Mouse (Mus musculus) neural tube, embryonic 14.5 days (tissue): ENCODE data around the gene Crybg3. TPM values are rescaled to one million over a fixed set of nuclear protein-coding genes. Genes with fewer than 3 reads are reported as not detected.

Source experiments
- ATAC-seq: fragments of 200-750 bp; cut with Nextera tagmentation; 2 replicates; pipeline ENCODE4 v1.8.0; 2017; ENCODE audit warnings: low read depth, mild to moderate bottlenecking, moderate TSS enrichment, moderate library complexity
- H3K27ac ChIP-seq: fragments of 300-500 bp; sonication (generic); 2 replicates; pipeline ENCODE4 v1.5.1; 2014; ENCODE audit warnings: low read depth, mild to moderate bottlenecking, control low read depth, low read length, moderate library complexity, mixed read lengths
- H3K27me3 ChIP-seq: fragments of 300-500 bp; sonication (generic); 2 replicates; pipeline ENCODE4 v1.6.1; 2014; ENCODE audit warnings: low read length; ENCODE audit not compliant: control insufficient read depth, insufficient read depth
- H3K36me3 ChIP-seq: fragments of 300-500 bp; sonication (generic); 2 replicates; pipeline ENCODE4 v1.6.1; 2014; ENCODE audit warnings: low read length, mixed read lengths; ENCODE audit not compliant: control insufficient read depth, insufficient read depth
- H3K4me1 ChIP-seq: fragments of 300-500 bp; sonication (generic); 2 replicates; pipeline ENCODE4 v1.6.1; 2014; ENCODE audit warnings: low read length; ENCODE audit not compliant: control insufficient read depth, insufficient read depth
- H3K4me2 ChIP-seq: fragments of 300-500 bp; sonication (generic); 2 replicates; pipeline ENCODE4 v1.6.1; 2014; ENCODE audit warnings: mild to moderate bottlenecking, low read depth, low read length, control low read depth
- H3K4me3 ChIP-seq: fragments of 300-500 bp; sonication (generic); 2 replicates; pipeline ENCODE4 v1.5.1; 2014; ENCODE audit warnings: low read depth, low read length, control low read depth, mixed read lengths
- H3K9ac ChIP-seq: fragments of 300-500 bp; sonication (generic); replicated peaks from 2 replicates; pipeline ENCODE4 v1.6.1; 2014; ENCODE audit warnings: low read depth, mild to moderate bottlenecking, control low read depth, low read length, mixed read lengths
- H3K9me3 ChIP-seq: fragments of 300-500 bp; sonication (generic); 2 replicates; pipeline ENCODE4 v1.6.1; 2016; ENCODE audit warnings: low read length; ENCODE audit not compliant: control insufficient read depth
- WGBS: fragments of 180-500 bp; shearing (Covaris S2); extraction: QIAGEN DNeasy Blood & Tissue Kit; methylation state at CpG from one replicate; pipeline ENCODE4 v1.1.7; 2014; 5-methylcytosine and 5-hydroxymethylcytosine counted together
- polyA plus RNA-seq: library from polyadenylated mRNA; unstranded; fragments of >200 nt; fragmentation: Nextera tagmentation; extraction: Ambion mirVana; gene quantifications from 2 replicates; pipeline ENCODE4 v1.2.1, GENCODE M21; 2014

Crybg3 gene
- polyA plus RNA-seq, 1 experiment from 2014 or later: 2.2 TPM

DNA sequence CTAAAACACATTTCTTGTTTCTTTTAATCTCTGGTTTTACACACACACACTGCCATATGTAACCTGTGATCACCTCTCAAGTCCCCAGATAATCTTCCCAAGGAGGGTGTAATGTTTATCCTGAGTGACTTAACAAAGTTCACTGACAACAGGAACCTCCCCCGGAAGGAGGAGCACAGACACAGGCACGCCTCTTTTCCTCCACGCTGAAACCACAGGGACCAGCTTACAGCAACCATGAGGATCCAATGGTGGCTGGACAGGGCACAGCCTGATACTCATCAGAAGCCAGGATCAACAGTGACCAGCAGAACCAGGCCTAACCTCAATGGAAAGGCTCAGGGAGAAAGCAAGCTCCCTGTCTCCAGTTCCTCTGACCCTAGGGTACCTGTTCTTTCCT, 68.2 kb downstream of the Crybg3 start:
- Histone ChIP-seq H3K4me1 (no peaks in the 10 kb centered on the region), H3K9ac (no peak overlapping the region), H3K4me3 (no peak overlapping the region), H3K36me3 (no peaks in the 10 kb centered on the region), H3K9me3 (no peaks in the 10 kb centered on the region), H3K27me3 (no peaks in the 10 kb centered on the region), H3K27ac (no peak overlapping the region), H3K4me2 (no peak overlapping the region)
- 57% methylated on average over 3 of the region's 3 CpGs for WGBS
- no peak for ATAC-seq

DNA sequence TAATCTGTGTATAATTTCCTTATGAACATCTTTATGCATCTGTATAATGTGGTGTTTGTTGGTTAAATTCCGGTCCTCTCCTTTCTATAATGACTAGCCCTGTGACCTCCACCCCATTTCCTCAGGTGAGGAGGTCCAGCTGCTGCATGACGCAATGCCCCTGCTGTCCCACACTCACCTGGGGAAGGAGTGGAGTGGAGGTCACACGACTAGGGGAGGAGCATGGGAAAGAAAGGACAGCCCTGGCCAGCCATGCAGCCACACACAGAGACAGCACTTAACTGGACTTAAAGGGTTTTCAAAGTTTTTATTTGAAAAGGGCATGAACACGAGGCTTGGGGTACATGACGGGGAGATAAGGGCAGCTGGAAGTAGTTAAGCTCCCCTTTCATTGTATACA, 69.5 kb downstream of the Crybg3 start:
- Histone ChIP-seq H3K27me3 (no peaks in the 10 kb centered on the region), H3K4me1 (no peaks in the 10 kb centered on the region), H3K4me3 (no peak overlapping the region), H3K27ac (no peak overlapping the region), H3K4me2 (no peak overlapping the region), H3K9ac (no peak overlapping the region), H3K9me3 (no peaks in the 10 kb centered on the region), H3K36me3 (no peaks in the 10 kb centered on the region)
- ATAC-seq: no peak
- WGBS: 93% methylated on average over 5 of the region's 5 CpGs

DNA sequence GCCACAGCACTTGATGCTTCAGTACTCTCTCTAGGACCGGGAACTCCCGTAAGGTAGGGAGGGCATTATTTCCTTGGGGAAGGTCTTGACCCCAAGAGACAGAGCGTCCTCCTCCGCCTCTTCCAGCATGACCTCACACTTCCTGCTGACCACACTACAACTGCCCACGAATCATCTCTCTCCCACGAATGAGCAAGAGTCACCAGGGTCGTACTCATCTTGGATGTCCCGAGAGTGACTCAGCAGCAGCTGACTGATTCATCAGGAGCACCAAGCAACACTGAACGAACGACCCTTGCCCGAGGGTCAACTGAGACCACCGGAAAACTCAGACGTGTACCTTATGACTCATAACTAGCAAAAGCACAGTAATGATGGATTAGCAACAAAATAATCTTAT, 71.2 kb downstream of the Crybg3 start:
- Histone ChIP-seq H3K9ac (no peak overlapping the region), H3K27ac (no peak overlapping the region), H3K27me3 (no peaks in the 10 kb centered on the region), H3K4me1 (no peaks in the 10 kb centered on the region), H3K4me2 (no peak overlapping the region), H3K9me3 (no peaks in the 10 kb centered on the region), H3K36me3 (no peaks in the 10 kb centered on the region), H3K4me3 (no peak overlapping the region)
- WGBS: 91% methylated on average over 13 of the region's 13 CpGs
- no peak for ATAC-seq

DNA sequence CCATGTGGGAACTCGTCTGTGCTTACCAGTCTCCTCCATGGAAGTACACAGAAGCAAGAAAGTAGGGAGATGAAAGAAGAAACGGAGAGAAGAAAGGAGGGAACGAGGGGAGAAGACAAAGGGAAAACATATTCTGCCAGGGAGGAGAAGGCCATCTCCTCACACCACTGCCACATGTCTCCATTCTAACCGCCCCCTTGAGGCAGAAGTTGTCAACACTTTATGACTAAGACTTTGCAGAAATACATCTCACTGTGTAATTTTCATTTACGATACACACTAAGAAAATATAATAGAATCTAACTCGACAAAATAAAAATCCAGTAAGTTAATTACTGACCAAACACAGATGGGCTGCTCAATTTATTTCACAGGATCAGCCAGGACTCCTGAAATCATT, 73.8 kb downstream of the Crybg3 start:
- 84% methylated on average over 6 of the region's 6 CpGs for WGBS
- no peaks in the 10 kb centered on the region for H3K4me1 ChIP-seq
- no peaks in the 10 kb centered on the region for H3K9me3 ChIP-seq
- H3K4me3 ChIP-seq: no peak overlapping the region
- H3K27me3 ChIP-seq: no peaks in the 10 kb centered on the region
- no peak for ATAC-seq
- no peak overlapping the region for H3K4me2 ChIP-seq
- no peak overlapping the region for H3K27ac ChIP-seq
- no peaks in the 10 kb centered on the region for H3K36me3 ChIP-seq
- H3K9ac ChIP-seq: no peak overlapping the region

DNA sequence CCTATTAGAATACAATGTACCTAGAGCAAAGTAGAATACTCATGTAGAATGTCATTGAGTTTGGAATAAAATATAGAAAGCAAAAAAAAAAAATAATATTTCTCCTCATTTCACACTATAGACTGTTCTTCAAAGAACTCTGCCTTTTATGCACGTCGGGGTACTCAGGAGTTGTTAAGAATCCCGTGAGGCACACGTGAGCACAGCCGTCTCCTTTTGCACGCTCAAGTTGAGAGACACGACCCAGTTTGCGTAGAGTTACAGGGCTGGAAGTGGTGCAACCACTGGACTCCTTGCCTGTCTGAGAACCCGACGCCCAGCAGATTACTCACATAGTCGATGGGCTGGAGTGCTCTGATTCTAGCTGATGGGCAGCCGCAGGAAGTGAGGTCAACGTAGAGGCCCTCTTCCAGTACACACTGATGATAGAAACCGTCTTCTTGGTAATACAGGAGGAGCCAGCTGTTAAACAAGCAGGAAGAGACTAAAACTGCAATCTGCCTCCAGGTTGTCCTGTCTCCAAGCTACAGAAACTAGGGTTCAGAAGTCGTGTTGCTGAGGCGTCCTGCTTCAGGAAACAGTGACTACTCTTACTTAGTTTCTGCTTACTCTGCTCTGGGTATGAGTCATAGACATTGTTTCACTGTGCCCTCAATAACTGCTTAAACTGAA, 78.9 kb downstream of the Crybg3 start:
- no peak overlapping the region for H3K9ac ChIP-seq
- no peaks in the 10 kb centered on the region for H3K36me3 ChIP-seq
- H3K27me3 ChIP-seq: no peaks in the 10 kb centered on the region
- ATAC-seq: no peak
- H3K4me2 ChIP-seq: no peak overlapping the region
- H3K4me3 ChIP-seq: no peak overlapping the region
- no peaks in the 10 kb centered on the region for H3K9me3 ChIP-seq
- WGBS: 89% methylated on average over 16 of the region's 16 CpGs
- H3K4me1 ChIP-seq: no peaks in the 10 kb centered on the region
- H3K27ac ChIP-seq: no peak overlapping the region

DNA sequence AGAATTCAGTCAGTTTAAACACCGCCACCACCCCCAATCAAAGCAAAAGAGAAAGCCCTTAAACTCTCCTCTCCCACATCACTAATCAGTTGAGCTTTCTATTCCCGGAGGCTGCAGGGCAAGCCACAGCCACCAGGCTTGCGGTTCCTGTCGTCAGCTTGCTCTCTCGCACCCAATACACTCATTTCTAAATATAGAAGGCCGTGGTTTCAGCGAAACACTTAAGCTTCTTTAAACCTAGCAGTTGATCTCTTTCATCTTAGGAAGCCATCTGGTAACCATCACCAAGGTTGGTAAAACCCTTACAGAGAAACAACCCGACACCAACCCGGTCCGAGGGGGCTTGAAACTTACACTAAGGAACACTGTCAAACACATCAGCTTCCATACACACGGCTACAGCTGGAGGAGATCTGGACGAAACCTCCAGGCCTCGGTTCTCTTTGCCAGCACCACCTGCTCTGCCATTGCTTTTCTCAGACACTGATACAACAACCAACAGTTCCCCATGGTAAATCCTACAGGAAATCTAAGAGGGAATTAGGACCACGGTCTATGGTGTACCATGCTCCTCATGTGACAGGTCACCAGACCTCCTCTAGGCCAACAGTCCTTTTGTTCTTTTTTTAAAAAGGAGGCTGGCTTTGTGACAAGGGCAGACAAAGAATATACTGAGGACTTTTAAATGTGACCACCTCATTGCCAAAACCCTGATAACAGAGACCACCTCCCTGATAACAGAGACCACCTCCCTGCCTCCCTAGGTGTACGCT, 83.1 kb downstream of the Crybg3 start:
- Histone ChIP-seq H3K27ac (no peak overlapping the region), H3K4me3 (no peak overlapping the region), H3K4me2 (no peak overlapping the region), H3K36me3 (no peaks in the 10 kb centered on the region), H3K9me3 (no peaks in the 10 kb centered on the region), H3K9ac (no peak overlapping the region), H3K27me3 (no peaks in the 10 kb centered on the region), H3K4me1 (no peaks in the 10 kb centered on the region)
- ATAC-seq: no peak
- 87% methylated on average over 15 of the region's 15 CpGs for WGBS

DNA sequence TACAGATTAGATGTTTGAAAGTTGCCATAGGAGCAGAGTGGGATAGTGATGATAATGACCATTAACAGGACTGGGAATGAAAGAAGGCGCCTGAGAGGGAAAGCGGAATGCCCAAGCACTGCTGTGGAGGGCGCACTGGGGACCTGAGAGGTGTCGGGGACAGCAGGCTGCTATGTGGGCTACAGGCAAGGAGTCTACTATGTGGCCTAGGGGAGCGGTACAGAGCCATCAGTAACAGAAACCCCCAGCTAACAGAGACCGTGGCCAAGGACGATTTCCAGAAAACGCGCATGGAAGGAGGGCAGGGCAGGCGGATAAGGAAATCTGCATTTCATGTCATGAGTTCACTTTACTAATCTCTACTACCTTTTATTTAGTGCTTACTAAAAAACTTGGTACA, 83.8 kb downstream of the Crybg3 start:
- H3K27me3 ChIP-seq: no peaks in the 10 kb centered on the region
- no peaks in the 10 kb centered on the region for H3K9me3 ChIP-seq
- 94% methylated on average over 10 of the region's 10 CpGs for WGBS
- no peak overlapping the region for H3K27ac ChIP-seq
- no peaks in the 10 kb centered on the region for H3K4me1 ChIP-seq
- no peak overlapping the region for H3K4me2 ChIP-seq
- ATAC-seq: no peak
- H3K9ac ChIP-seq: no peak overlapping the region
- no peak overlapping the region for H3K4me3 ChIP-seq
- no peaks in the 10 kb centered on the region for H3K36me3 ChIP-seq

DNA sequence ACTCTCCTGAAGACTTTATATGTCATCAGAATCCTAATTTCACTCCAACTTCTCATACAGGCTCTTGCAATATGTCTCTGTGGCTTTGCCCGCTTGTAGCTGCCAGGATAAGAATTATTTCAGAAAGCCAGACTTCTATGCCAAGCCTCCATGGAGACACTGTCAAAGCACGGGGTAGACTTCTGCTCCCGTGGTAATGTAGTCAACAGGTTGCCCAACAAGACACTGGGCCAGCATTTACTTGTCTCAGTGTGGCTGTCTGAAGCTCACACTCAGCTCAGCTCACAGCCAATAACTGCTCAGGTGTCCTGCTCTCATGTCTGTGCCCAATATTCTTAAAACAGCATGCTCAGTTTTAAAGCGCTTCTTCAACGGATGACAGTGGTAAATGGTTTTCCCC, 85.6 kb downstream of the Crybg3 start:
- ATAC-seq: no peak
- Histone ChIP-seq H3K9me3 (no peaks in the 10 kb centered on the region), H3K27me3 (no peaks in the 10 kb centered on the region), H3K36me3 (no peaks in the 10 kb centered on the region), H3K4me3 (no peak overlapping the region), H3K9ac (no peak overlapping the region), H3K27ac (no peak overlapping the region), H3K4me2 (no peak overlapping the region), H3K4me1 (no peaks in the 10 kb centered on the region)
- 96% methylated on average over 5 of the region's 5 CpGs for WGBS

DNA sequence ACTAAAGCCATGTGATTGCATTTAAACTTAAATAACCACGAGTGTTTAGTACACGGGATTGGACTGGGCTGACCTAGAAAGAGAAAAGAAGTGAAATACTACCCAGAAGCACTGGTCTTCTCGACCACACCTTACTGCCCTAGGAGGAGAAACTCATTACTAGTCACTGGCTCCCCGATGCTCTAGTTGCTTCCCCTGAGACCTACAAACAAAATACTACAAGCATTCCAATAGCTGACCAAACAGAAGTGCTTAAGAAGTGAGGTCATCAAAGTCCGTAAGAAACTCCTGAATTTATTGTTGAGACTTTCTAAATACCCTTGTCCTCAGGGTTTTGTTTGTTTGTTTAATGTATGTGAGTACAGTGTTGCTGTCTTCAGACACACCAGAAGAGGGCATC, 90.9 kb downstream of the Crybg3 start:
- no peak overlapping the region for H3K9ac ChIP-seq
- no peak overlapping the region for H3K4me2 ChIP-seq
- no peaks in the 10 kb centered on the region for H3K36me3 ChIP-seq
- WGBS: 91% methylated on average over 5 of the region's 5 CpGs
- no peak overlapping the region for H3K27ac ChIP-seq
- no peak for ATAC-seq
- H3K27me3 ChIP-seq: no peaks in the 10 kb centered on the region
- H3K9me3 ChIP-seq: no peaks in the 10 kb centered on the region
- no peaks in the 10 kb centered on the region for H3K4me1 ChIP-seq
- H3K4me3 ChIP-seq: no peak overlapping the region
